Mouse (Mus musculus) right cerebral cortex, postnatal 25 days (tissue): ENCODE measurements at regions not wholly inside any gene's neighbourhood (a gene's known extent, or its start where the extent isn't known, plus 50 kb on each side); places are given as distances from the start of the nearest gene placed in this dataset.

ENCODE experiments used
- DNase-seq: peaks from one replicate; pipeline ENCODE4 v3.0.0; 2022

GRCm38 (mm10) chr16:70621750-70622149 lies 308.0 kb downstream of the Gbe1 start:
- no peak for DNase-seq

- no peak for DNase-seq
Observed at GRCm38 (mm10) chr16:70643630-70644264, 330.0 kb downstream of the Gbe1 start.

DNA sequence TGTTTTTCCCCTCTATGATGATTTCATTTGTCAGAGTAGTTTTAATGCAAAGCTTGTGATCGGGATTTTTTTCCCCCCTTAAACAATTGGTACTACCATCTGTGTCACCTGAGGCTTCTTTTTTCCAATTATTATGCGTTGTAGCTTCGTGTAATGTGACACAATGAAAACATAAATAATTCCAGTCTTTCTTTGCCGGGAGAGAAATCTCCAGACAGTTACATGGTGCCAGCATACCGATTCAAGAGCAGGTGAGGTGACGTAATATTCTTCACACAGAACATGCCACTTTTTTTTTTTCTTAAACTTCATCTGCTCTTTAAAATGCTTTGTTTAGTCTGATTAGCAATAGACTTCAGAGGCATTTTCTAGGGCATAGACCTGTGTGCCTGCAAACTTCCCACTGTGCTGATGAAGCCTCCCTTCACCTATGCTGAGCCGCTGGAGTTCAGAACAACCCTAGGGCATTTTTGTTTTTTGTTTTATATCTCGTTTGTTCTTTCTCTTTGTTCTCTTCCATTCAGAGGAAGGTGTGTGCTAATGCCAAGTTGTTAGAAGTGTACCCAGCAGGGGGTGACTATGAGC lies 331.0 kb downstream of the Gbe1 start:
- DNase-seq: no peak

- no peak for DNase-seq
Observed at GRCm38 (mm10) chr16:70654429-70655081, 340.8 kb downstream of the Gbe1 start.

DNA sequence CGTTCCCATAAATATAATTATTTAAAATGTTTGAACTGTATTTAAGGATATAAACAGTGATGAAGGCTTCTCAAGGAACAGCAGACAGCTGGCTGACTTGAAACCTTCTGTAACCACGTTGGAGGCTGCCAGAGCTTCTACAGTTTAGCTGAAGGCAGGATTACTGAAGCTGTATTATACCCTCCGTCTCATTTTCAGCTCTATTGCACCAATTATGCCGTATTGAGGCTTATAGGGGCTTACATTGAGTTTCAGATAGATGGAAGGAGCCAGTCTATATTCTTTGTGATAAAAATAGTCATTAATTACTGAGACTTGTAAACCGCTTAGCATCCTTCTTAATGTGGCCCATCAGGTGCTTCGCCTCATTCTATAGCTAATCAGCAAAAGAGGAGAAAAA lies 376.1 kb downstream of the Gbe1 start:
- no peak for DNase-seq

DNA sequence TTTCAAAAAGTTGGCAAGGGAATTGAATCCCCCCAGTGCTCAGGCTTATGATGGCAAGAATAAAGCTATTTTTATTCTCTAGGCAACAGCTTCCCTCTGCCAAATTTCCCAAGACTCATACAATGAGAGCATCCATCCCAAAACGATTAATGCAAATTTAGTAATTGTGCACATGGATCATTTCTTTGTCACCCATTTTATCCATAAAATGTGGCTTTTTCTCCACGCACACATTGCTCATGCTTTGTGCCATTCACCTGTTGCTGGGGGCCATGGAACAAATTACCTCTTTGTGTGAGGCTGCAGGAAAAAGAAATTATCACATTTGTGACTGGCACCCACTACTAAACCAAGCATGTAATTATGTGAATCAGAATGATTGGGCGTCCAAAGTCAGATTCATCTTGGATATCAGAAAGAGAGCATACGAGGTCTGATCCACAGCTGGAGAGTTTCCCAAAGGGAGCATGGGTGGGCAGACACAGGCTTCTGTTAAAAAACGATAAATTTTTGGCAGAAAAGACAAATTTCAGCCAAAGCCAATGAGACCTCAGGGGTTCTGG lies 411.1 kb downstream of the Gbe1 start:
- DNase-seq: no peak

GRCm38 (mm10) chr16:70725291-70725801 lies 411.6 kb downstream of the Gbe1 start:
- DNase-seq: no peak

- no peak for DNase-seq
Observed at GRCm38 (mm10) chr16:70733016-70733415, 419.3 kb downstream of the Gbe1 start.

DNA sequence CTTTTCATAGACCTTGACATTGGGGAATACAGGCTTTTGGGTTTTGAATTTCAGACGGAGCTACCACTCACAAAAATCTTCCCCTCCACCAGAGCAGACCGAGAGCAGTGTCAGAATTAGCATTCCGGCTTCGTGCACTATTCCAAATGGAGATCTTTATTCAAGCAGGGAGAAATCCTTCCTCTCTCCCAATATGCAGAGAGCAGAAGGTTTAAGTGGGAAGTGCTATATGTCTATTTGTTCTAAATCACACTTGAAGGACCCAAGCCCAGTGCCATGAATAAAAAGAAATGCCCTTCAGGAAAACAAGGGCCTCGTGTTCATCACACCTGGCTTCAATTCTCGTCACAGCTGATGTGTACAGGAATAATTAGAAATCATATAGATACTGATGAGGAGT lies 426.3 kb downstream of the Gbe1 start:
- peak; percentile 8 for DNase-seq

GRCm38 (mm10) chr16:70754228-70754627 lies 440.5 kb downstream of the Gbe1 start:
- DNase-seq: no peak

GRCm38 (mm10) chr16:70798061-70798460 lies 484.3 kb downstream of the Gbe1 start:
- DNase-seq: no peak

DNA sequence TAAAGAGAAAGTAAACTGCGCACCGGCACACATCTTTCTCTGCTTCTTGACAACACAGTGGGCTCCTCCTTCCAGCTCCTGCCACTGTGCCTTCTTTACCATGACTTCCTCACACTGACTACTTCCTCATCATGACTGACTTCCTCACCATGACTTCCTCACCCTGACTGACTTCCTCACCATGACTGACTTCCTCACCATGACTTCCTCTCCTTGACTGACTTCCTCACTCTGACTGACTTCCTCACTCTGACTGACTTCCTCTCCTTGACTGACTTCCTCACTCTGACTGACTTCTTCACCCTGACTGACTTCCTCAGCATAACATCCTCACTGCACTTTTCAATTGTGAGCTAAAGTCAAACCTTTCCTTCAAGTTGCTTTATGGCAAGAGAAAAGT lies 489.8 kb downstream of the Gbe1 start:
- no peak for DNase-seq

GRCm38 (mm10) chr16:70825910-70826309 lies 512.2 kb downstream of the Gbe1 start:
- DNase-seq: no peak

DNA sequence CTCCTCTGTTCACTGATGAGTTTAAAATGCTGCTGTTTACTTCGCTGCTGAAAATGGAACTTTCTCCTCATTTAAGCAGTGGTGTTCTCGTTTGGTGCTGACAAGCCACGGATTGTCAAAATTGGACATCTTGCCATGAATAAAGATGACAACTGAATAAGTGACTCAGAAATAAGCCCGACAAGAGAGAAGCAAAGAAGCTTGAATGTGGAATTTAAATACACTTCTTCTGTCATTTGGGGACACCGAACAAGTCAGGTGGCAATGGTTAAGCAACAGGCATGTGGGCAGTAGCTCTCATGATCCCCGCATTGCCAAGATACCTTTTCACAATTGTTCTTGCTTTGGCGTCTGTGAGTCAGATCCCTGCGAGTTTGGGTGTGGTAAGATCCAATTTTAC lies 521.3 kb downstream of the Gbe1 start:
- DNase-seq: peak; percentile 31

DNA sequence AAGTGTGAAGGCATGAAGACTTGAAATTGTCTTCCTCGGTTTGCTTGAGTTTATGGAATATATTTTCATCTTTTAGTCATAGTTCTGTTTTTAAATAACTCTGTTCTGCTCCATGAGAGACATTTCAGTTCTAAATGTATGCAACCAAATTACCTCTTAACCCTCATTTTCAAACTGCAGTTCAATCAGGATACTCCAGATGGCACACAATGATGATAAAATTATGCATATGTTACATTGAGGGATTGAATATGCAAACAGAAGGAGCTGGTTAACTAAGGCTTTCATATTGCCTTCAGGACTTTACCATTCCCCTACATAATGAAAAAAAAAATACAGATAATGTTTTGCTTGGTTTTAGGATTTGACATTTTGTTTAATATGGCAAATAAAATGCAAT lies 524.4 kb downstream of the Gbe1 start:
- DNase-seq: no peak

DNA sequence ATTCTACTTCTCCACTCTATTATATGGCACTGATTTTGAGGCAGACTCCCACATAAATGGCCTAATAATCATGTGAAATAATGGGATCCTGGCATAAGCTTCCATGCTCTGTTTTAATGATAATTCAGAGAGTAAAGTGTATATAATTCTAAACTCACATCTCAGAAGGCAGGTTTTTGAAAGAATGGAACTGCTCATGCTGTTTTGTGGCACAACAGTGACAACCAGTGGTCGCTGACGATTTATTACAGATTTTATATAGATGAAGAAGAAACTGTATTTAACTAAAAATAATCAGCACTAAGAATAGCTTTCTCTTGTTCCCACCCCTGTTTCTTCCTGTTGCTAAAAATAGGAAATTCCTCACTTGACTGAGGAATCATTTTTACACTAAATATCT lies 554.5 kb downstream of the Gbe1 start:
- DNase-seq: no peak

GRCm38 (mm10) chr16:70869205-70869604 lies 555.5 kb downstream of the Gbe1 start:
- no peak for DNase-seq

DNA sequence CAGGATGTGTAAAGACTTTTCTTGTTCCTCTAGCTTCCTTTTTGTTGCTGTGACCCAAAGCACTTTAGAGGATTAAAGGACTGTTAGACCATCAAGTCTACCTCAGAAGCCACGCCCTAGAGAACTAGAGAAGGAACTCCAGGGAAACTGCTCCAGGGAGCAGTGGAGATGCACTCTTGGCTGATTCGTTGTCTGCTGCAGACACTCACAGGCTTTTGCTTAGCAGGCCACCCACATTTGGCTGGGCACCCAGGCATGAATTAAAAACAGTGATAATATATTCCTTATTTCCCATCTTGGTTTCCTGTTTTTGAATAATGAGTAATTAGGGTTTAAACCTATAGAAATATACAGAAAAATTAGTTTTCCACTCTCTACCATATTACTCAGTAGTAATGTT lies 560.3 kb downstream of the Gbe1 start:
- DNase-seq: no peak

GRCm38 (mm10) chr16:70880678-70881077 lies 566.9 kb downstream of the Gbe1 start:
- no peak for DNase-seq

DNA sequence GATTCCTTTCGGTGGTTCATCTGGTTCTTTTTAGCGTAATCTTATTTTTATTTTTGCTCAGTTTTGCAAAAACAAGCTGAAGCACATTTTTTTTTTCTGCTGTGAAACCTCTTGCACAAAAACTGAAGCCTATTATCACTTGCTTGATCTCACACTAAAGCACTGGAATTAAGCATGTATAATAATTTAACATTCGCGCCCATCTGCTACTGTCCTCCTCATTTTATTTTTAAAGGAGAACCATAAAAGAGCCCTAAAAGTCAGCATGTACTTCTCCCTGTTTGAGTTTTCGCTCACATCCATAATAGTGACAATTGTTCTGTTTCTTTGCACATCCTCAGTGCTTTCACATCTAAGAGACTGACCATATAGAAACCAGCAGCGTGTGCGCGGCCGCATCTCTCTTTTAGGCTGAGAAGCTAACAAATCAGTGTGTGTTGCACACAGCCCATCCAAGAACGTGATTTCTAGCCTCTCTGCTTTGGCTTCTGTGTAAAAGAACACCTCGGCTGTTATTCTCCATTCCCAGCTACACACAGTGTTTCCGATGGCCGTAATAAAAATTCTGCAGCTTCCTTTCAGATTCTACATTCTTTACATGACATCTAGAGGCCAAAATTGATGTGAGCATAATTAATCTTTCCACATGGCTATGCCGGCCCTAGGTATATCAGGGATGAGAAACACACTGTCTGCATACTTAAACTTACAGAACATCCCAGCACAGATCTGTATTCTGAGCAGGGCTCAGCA lies 567.5 kb downstream of the Gbe1 start:
- peak; percentile 37 for DNase-seq

DNA sequence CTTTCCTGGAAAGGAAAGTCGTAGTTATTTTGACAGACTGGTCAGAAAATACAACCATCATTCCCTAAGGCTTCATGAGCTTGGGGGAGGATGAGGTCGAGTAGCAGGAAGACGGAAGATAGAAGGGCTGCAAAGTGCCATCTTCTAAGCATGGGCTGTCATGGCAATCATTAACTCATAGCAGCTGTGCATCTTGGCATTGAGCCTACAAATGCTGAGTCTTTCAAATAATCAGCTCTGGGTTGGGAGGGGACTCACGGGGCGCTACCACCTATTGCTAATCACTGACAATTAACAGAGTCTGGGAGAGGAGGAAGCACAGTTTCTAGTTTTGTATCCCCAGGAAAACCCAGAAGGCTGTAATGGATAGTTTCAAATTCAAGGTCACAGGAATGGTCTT lies 586.3 kb downstream of the Gbe1 start:
- DNase-seq: no peak

DNA sequence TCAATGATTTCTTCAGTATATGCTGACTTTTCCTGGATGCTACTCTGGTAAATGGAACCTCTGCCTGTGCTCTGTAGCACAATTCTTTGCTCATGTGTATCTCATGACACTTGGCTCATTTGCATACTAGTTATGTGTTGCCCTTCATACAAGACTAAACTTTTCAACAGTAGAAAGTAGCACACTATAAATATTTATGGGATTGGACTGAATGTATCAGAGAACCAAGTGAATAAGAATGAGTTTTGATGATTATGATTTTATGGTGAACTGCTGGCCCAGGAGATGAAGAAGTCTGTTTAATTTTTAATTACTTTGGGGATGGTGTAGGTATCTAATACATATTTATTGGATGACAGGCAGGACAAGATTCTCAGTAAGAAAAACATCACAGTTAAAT lies 606.3 kb downstream of the Gbe1 start:
- no peak for DNase-seq

DNA sequence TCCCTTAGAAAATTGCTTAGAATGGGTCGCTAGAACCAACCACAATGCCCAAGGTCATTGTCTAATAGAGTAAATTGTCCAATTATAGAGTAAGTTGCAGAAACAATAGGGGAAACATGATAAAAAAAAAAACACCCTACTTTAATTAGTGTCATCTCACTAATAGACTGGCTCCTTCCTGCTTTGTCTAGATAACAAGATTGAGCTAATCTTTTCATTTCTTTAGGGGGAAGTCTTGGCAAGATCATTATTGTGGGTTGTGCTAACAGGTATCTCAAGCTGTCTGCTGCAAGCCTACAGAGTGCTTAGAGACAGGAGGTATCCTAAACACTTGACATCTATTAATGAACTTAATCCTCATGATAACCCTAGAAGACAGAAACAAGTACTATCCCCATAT lies 615.9 kb downstream of the Gbe1 start:
- DNase-seq: no peak
